Mouse (Mus musculus) left cerebral cortex, postnatal 36 days (tissue): ENCODE results near the gene 5530401A14Rik. TPM values are rescaled to one million over a fixed set of nuclear protein-coding genes. Genes with fewer than 3 reads are reported as not detected.

Source experiments
- DNase-seq, 2 experiments: peaks; one replicate each; pipeline ENCODE4 v3.0.0; 2021 to 2022; ENCODE audit warnings: low spot score in 2 of 2, mixed read lengths in 1 of 2
- intact Hi-C: fragments of 180-260 bp; cut with DNase I; formaldehyde crosslinking; loops from one replicate; pipeline ENCODE4 v1.15.1; 2025
- total RNA-seq, 2 experiments: library from RNA; stranded (reverse); gene quantifications; 2 replicates each; pipeline ENCODE4 v1.2.3; 2021

Gene 5530401A14Rik
- total RNA-seq, 2 experiments from 2014 or later, result 0.15 TPM; not detected in 1

DNA sequence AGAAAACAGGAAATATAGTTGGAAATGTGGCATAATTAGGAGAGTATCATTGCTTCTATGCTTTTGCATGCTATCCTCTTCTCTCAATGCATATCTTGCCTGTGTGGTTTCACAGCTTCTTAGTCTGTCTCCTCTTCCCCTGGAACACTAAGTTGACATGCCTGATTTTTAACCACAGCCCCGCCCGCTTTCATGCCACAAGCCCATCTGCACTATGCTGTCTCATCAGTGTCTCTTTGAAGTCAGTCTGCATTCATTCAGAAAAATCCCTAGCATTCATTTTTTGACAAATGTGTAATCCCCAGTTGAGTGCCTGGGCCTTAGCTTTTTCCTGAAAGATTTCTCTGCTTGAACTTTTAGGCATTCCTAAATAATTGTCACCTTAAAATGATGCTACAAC lies 62.6 kb downstream of the 5530401A14Rik start:
- intact Hi-C loops, result no loop called here
- no peak for DNase-seq

DNA sequence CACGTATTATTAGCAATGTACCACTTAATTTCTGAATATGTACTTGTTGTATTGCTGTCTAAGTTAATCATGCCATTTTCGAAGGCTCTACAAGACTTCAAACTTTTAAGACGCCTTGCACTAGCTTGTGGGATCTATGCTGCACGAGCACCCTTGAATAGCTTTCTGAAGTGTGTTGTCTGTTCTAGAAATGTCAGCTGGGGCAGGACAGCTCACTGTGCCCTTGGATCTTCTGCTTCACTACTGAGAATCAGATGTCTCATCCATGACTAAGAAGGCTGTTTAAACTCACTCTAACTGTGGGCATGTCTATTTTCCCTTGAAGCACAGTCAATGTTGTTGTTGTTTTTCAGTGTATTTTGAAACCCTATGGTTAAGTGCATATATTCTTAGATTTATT lies 63.2 kb downstream of the 5530401A14Rik start:
- intact Hi-C loops, result no loop called here
- DNase-seq, result no peak

DNA sequence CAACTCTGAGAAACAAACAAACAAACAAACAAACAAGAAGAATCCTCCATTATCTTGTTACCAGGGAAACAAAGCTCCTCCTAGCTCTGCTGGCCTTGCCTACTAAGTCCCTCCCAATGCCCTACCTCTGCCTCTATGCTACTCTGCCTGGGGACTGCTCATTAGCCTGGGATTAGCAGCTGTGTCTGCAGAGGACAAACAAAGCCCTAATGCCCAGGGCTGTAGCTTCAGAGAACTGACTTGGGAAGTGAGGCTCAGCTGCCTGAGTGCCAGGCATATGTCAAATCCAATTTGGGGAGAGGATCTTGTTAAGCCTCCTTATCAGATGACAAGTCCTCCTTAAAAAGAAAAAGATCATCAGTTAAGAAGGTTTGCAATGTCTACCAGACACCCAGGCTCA lies 65.9 kb downstream of the 5530401A14Rik start:
- DNase-seq, result no peak
- intact Hi-C loops, result no loop called here

DNA sequence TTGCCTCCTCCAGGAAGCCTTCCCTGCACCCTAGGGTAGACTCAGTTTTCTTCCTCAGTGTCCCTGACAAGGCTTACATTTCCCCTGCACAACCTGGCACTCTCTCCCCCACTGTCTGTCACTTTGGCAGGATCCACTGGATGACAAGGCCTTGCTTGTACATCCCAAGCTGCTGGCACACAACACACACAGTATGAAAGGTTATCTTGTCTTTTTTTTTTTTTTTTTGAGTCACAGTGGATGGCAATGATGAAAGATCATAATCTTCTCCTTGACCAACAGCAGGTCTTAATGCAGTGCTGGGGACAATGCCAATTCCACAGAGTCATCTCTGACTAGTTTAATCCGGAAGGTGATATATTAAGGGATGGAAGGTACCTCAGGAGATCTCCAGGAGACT lies 77.0 kb downstream of the 5530401A14Rik start:
- DNase-seq, result no peak
- intact Hi-C loops, result no loop called here

DNA sequence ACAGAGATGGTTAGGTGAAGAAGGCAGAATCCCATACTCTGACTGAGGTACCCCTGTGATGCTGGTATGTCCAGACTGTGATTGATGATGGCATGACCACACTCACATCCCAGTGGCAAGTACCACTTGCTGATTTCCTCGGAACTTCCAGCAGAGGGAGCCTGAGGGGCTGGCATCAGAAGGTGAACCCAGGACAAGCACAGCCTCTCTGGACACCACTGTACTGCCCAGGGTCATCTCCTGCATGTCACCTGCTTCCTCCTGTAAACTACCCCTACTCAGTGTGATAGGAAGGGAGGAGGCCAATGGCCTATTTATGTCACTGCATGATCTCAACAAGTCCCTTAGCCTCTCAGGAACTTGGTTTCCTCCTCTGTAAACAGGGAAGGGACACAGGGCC lies 80.5 kb downstream of the 5530401A14Rik start:
- DNase-seq, result no peak
- intact Hi-C loops, result no loop called here

DNA sequence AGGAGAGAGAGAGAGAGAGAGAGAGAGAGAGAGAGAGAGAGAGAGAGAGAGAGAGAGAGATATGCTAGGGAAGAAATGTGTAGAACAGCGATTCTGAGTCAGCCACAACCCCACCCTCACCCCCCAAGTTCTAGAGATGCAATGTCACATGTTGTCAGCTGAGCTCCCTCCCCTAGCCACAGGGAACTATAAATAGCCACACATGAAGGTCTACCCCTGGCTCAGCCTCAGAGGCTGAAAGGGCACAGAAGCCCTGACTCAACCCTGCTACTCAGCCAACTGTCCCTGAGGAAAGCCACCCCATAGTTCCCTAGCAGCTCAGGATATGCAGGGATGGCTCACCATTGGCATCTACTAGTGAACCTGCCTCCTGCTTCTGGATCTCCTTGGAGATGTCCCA lies 81.7 kb downstream of the 5530401A14Rik start:
- intact Hi-C loops, result no loop called here
- no peak for DNase-seq

Other genes with a start within 250 kb of the 5530401A14Rik start
- 10 to 100 TPM; 73.7 to 79.1 TPM for gene Asic2, start 107.8 kb downstream of the 5530401A14Rik start, total RNA-seq
- not detected for gene Ccl2, start 174.9 kb downstream of the 5530401A14Rik start, total RNA-seq
- gene Gm17268, start 177.9 kb downstream of the 5530401A14Rik start, total RNA-seq, result not detected
- gene Ccl7, start 185.0 kb downstream of the 5530401A14Rik start, total RNA-seq, result under 1 TPM in 1 of 2 experiments, not detected in 1; 0.88 TPM
- under 1 TPM in 1 of 2 experiments, not detected in 1; 0.39 TPM for gene Ccl11, start 197.2 kb downstream of the 5530401A14Rik start, total RNA-seq
- gene Ccl12, start 241.2 kb downstream of the 5530401A14Rik start, total RNA-seq, result not detected